Mouse (Mus musculus) myocyte (in vitro differentiated cells): ENCODE results near the gene Cend1. TPM values are rescaled to one million over a fixed set of nuclear protein-coding genes. Genes with fewer than 3 reads are reported as not detected.

ENCODE experiments used
- H3K27me3 ChIP-seq: one replicate; pipeline ENCODE4 v1.6.1; 2011; ENCODE audit not compliant: control insufficient read depth, insufficient read depth, insufficient read length
- H3K36me3 ChIP-seq: one replicate; pipeline ENCODE4 v1.6.1; 2011; ENCODE audit not compliant: control insufficient read depth, insufficient read depth
- H3K4me2 ChIP-seq: one replicate; pipeline ENCODE4 v1.6.1; 2011; ENCODE audit warnings: low read depth, control low read depth
- H3K4me3 ChIP-seq: one replicate; pipeline ENCODE4 v1.5.1; 2011; ENCODE audit warnings: mild to moderate bottlenecking, control low read depth, moderate library complexity
- H3K79me2 ChIP-seq: one replicate; pipeline ENCODE4 v1.6.1; 2011; ENCODE audit not compliant: control insufficient read depth, insufficient read depth
- H3ac ChIP-seq: one replicate; pipeline ENCODE4 v1.6.1; 2011; ENCODE audit not compliant: control insufficient read depth, insufficient read length
- CEBPB ChIP-seq: IDR thresholded peaks from 2 replicates; pipeline ENCODE4 v1.6.1; 2011; ENCODE audit warnings: mild to moderate bottlenecking, moderate library complexity; ENCODE audit not compliant: poor library complexity, insufficient read depth, severe bottlenecking
- E2F4 ChIP-seq: IDR thresholded peaks from one replicate; pipeline ENCODE4 v1.6.1; 2011; ENCODE audit warnings: mild to moderate bottlenecking, control low read depth, moderate library complexity; ENCODE audit not compliant: insufficient read depth
- MAX ChIP-seq: IDR thresholded peaks from one replicate; pipeline ENCODE4 v1.6.1; 2011; ENCODE audit warnings: low read depth, mild to moderate bottlenecking, control low read depth
- MYOD1 ChIP-seq, 3 experiments: IDR thresholded peaks; one replicate each; pipeline ENCODE4 v1.6.1; 2011; ENCODE audit warnings: control low read depth in 2 of 3, low read depth in 2 of 3, mild to moderate bottlenecking in 2 of 3, moderate library complexity in 1 of 3; ENCODE audit not compliant: insufficient read length in 2 of 3, control insufficient read depth in 1 of 3
- MYOG ChIP-seq, 3 experiments: IDR thresholded peaks; one replicate each; pipeline ENCODE4 v1.6.1; 2011; ENCODE audit warnings: control low read depth in 2 of 3, low read depth in 2 of 3, mild to moderate bottlenecking in 2 of 3; ENCODE audit not compliant: insufficient read length in 2 of 3, control insufficient read depth in 1 of 3, insufficient read depth in 1 of 3
- POLR2A ChIP-seq: IDR thresholded peaks from one replicate; pipeline ENCODE4 v1.6.1; 2011; ENCODE audit warnings: low read depth, mild to moderate bottlenecking, control low read depth, moderate library complexity; ENCODE audit not compliant: insufficient read length
- POLR2AphosphoS2 ChIP-seq: IDR thresholded peaks from one replicate; pipeline ENCODE4 v1.6.1; 2011; ENCODE audit warnings: low read depth, control low read depth; ENCODE audit not compliant: insufficient read length
- REST ChIP-seq: IDR thresholded peaks from one replicate; pipeline ENCODE4 v1.6.1; 2011; ENCODE audit warnings: mild to moderate bottlenecking, control low read depth, moderate library complexity; ENCODE audit not compliant: insufficient read depth, insufficient read length
- SRF ChIP-seq: IDR thresholded peaks from one replicate; pipeline ENCODE4 v1.6.1; 2011; ENCODE audit warnings: low read depth; ENCODE audit not compliant: control insufficient read depth, insufficient read length
- TCF12 ChIP-seq: IDR thresholded peaks from one replicate; pipeline ENCODE4 v1.6.1; 2011; ENCODE audit warnings: mild to moderate bottlenecking, control low read depth; ENCODE audit not compliant: poor library complexity, insufficient read depth, severe bottlenecking
- TCF3 ChIP-seq: IDR thresholded peaks from one replicate; pipeline ENCODE4 v1.6.1; 2011; ENCODE audit warnings: low read depth, control low read depth; ENCODE audit not compliant: insufficient read length
- USF1 ChIP-seq: IDR thresholded peaks from one replicate; pipeline ENCODE4 v1.6.1; 2011; ENCODE audit warnings: low read depth, mild to moderate bottlenecking, control low read depth, moderate library complexity
- polyA plus RNA-seq: library from polyadenylated mRNA; unstranded; fragments of >200 nt; fragmentation: generic; extraction: Trizol; gene quantifications from one replicate; pipeline ENCODE4 v1.2.1, GENCODE M21; 2012; ENCODE audit warnings: missing spikeins

The Cend1 gene
- polyA plus RNA-seq, 1 experiment: 0.25 TPM

DNA sequence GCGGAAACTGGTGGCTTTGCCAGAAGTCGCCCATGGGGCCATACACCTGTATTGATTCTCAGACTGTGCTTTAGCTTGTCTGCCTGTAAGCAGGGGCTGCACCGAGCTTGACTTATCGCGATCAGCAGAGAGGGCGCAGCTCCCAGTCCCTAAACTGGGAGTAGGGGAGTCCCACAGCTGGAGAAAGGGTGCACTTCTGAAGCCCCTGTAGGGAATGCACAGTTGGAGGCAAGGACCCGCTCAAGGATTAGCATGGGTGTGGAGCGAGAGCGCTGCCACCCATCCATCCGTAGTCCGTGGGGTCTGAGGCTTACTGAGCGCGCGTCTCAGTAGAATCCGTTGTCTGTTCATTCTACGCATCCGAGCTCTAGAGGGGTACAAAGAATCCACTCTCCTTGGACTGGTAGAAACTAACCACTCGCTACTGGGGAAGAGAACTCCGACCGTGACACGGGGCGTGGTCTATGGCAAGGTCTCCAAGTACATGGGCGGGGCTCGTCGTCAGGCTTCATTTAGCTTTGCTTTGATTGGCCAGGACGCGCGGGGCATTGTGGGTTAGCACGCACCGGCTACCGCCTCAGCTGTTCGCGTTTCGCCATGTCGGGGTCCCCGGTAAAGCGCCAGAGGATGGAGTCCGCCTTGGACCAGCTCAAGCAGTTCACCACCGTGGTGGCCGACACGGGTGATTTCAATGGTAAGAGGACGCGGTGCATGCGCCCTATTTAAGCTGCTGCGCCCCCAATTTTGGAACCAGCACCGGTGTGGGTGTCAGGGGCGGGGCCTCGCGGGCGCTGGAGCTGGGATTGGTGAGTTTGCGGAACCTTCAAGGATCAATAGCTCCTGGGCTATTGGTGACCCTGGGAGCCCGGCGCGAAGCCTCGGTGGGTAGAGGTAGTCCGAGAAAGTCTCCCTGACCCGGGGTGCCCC, 37.4 kb downstream of the Cend1 start, which contains the start of gene Taldo1:
Gene Taldo1 (plus strand): TSS at position 575 of the 927 bp plus-strand sequence.
- Histone ChIP-seq H3K27me3 (no peaks in the 10 kb centered on the region), H3K4me3 (peak within 1 kb of the TSS; percentile 80), H3K36me3 (peaks cover 7% of the 10 kb centered on the region), H3K79me2 (peaks cover 33% of the 10 kb centered on the region), H3ac (peak within 1 kb of the TSS; percentile 7), H3K4me2 (peak within 1 kb of the TSS; percentile 99)
- TF ChIP-seq SRF: no peak
- TF ChIP-seq REST: no peak
- peak in 2 of 3 experiments; percentile 49 to 81 for TF ChIP-seq MYOD1 (IDR thresholded peaks at IDR 0.05; ENCODE audit: control insufficient read depth in 1 of 3, insufficient read length in 2 of 3, low read depth in 2 of 3)
- TF ChIP-seq POLR2A: peak; percentile 88
- TF ChIP-seq POLR2AphosphoS2: peak; percentile 93
- TF ChIP-seq MYOG (IDR thresholded peaks at IDR 0.05; ENCODE audit: control insufficient read depth in 1 of 3, insufficient read depth in 1 of 3, insufficient read length in 2 of 3, low read depth in 2 of 3): peak; percentile 53 to 83 (median 70)

DNA sequence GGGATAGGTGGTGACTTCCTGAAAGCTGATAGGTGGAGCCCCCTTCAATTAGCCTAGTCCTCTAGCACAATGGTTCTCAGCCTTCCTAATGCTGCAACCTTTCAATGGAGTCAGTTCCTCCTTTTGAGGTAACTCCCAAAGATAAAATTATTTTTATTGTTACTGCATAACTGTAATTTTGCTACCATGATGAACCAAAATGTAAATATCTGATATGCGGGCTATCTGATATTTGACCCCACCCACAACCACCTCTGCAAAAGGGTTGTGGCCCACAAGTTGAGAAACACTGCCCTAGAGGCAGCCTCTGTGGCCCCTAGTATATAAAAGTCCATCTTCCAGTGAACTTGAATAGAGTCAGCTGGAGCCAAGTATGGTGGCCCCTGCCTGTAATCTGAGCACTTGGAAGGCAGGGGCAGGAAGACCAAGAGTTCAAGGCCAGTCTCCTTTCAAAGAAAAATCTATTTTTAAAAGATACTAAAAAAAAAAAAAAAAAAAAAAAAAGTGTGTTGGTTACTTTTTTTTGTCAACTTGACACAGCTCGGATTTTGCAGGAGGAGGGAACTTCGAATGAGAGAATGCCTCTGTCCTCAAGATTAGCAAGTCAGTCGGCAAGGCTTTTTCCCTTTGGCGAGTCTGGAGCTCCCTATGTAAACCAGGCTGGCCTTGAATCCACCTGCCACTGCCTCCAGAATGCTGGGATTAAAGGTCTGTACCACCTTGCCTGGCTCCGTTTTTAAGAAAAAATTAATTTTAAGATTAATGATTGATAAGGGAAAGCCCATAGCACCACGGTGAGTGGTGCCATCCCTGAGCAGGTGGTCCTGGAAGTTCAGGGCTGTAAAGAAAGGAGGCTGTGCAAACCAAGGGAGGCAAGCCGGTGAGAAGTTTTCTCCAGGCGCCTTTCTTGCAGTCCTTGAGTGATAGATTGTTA, 38.7 kb downstream of the Cend1 start:
- no peaks in the 10 kb centered on the region for H3K27me3 ChIP-seq
- no peak for TF ChIP-seq MYOD1 (IDR thresholded peaks at IDR 0.05; ENCODE audit: control insufficient read depth in 1 of 3, insufficient read length in 2 of 3, low read depth in 2 of 3)
- no peak for TF ChIP-seq E2F4
- TF ChIP-seq TCF3: no peak
- TF ChIP-seq POLR2AphosphoS2: no peak
- TF ChIP-seq POLR2A: no peak
- TF ChIP-seq MAX: no peak
- no peak for TF ChIP-seq USF1
- no peak for TF ChIP-seq CEBPB
- TF ChIP-seq SRF: no peak
- no peak for TF ChIP-seq TCF12
- TF ChIP-seq MYOG (IDR thresholded peaks at IDR 0.05; ENCODE audit: control insufficient read depth in 1 of 3, insufficient read depth in 1 of 3, insufficient read length in 2 of 3, low read depth in 2 of 3): no peak
- TF ChIP-seq REST: no peak
- H3K36me3 ChIP-seq: no peaks in the 10 kb centered on the region
- H3K4me3 ChIP-seq: no peak overlapping the region
- H3K79me2 ChIP-seq: peaks cover 32% of the 10 kb centered on the region
- H3K4me2 ChIP-seq: no peak overlapping the region
- no peak overlapping the region for H3ac ChIP-seq

DNA sequence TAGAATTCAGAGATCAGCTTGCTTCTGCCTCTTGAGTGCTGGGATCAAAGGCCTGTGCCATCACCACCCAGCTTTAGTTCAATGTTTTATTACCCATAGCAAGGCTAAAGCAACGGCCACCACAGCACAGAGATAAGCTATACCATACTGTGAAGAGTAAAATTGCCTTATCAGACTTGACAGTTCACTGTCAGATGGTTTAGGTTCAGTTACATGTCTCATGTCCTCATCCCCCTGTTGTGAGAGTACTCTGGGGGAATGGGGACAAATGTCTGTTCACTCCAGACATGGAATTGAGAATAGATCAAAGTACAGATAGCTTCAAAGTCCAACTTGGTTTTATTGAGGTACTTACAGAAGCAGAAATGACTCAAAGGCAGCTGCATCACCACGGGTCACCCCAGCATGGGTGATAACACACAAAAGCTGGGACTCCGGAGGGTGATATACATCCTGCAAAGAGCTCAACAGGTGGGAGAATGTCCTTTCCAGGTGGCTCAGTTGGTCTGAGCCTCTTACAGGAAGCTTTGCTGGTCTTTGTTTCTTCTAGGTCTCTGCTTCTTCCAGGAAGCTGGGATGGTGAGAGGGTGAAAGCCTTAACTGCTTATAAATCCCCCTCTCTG, 40.7 kb downstream of the Cend1 start:
- Histone ChIP-seq H3K79me2 (peaks cover 12% of the 10 kb centered on the region), H3K4me2 (no peak overlapping the region), H3ac (no peak overlapping the region), H3K27me3 (peaks cover 6% of the 10 kb centered on the region), H3K4me3 (no peak overlapping the region), H3K36me3 (no peaks in the 10 kb centered on the region)
- no peak for TF ChIP-seq TCF12
- TF ChIP-seq MYOD1 (IDR thresholded peaks at IDR 0.05; ENCODE audit: control insufficient read depth in 1 of 3, insufficient read length in 2 of 3, low read depth in 2 of 3): no peak
- no peak for TF ChIP-seq POLR2AphosphoS2
- TF ChIP-seq REST: no peak
- TF ChIP-seq TCF3: no peak
- TF ChIP-seq CEBPB: no peak
- TF ChIP-seq SRF: no peak
- no peak for TF ChIP-seq MAX
- TF ChIP-seq MYOG (IDR thresholded peaks at IDR 0.05; ENCODE audit: control insufficient read depth in 1 of 3, insufficient read depth in 1 of 3, insufficient read length in 2 of 3, low read depth in 2 of 3): no peak
- no peak for TF ChIP-seq POLR2A
- TF ChIP-seq E2F4: no peak
- TF ChIP-seq USF1: no peak
